Comparison of ENCODE assay signal across 8 mouse cellular contexts in the genomic region with DNA sequence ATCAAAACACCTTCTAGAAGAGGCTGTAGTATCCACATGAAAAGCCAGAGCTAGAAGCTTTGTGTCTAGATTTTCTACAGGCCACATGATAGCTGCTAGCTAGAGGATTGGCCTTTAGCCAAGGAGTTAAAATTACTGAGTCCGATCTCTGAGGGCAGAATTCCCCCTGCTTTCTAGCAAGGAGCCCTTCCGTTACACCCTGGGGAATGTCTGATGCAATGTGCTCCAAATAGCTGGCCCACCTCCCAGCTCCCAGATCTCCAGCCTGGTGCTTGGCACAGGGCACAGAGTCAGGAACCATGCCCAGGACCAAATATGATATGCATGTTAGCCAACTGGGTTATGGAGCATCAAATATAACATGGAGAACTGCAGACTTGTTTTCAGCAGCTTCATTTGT.
DNase-seq lines count a peak whose midpoint lies in the region; ATAC-seq and TF ChIP-seq lines count a peak whose summit lies in the region.

No protein-coding gene starts in this region.

- H3K4me1 ChIP-seq in hindbrain, embryonic 14.5 days (replicated peaks; ENCODE audit: control insufficient read depth, insufficient read depth, low read length): 0 out of 2 replicates have a peak, but pooled peaks cover 9% of the 10 kb centered on the region
- no peaks in the 10 kb centered on the region for H3K4me1 ChIP-seq in hindbrain, embryonic 11.5 days (replicated peaks; ENCODE audit: control insufficient read depth, insufficient read depth, low read length)
- H3K4me1 ChIP-seq in forebrain, postnatal 0 days (ENCODE audit: insufficient read depth): no peaks in the 10 kb centered on the region
- peaks cover 14% of the 10 kb centered on the region for H3K4me1 ChIP-seq in lung, embryonic 15.5 days

- 47% methylated on average over 2 of the region's 2 CpGs for WGBS in hindbrain, embryonic 14.5 days
- WGBS in hindbrain, embryonic 11.5 days: 79% methylated on average over 2 of the region's 2 CpGs
- 9% methylated on average over 2 of the region's 2 CpGs for WGBS in forebrain, postnatal 0 days
- WGBS in lung, embryonic 15.5 days: 11% methylated on average over 2 of the region's 2 CpGs

- peak; percentile 71 for DNase-seq in hindbrain, embryonic 14.5 days (ENCODE audit: low spot score)
- DNase-seq in hindbrain, embryonic 11.5 days (ENCODE audit: low spot score): no peak
- DNase-seq in adrenal gland, adult 8-10 months: peak; percentile 41
- peak; percentile 63 for DNase-seq in forebrain, postnatal 0 days
- DNase-seq in heart, postnatal 4 days: peak; percentile 85
- DNase-seq in thymus, postnatal 10 days (ENCODE audit: low spot score in 2 of 2): no peak
- DNase-seq in embryo, embryonic 9.5 days (ENCODE audit: extremely low spot score): no peak

- peaks cover 26% of the 10 kb centered on the region for H3K36me3 ChIP-seq in hindbrain, embryonic 14.5 days (replicated peaks; ENCODE audit: control insufficient read depth, insufficient read depth)
- H3K36me3 ChIP-seq in hindbrain, embryonic 11.5 days (ENCODE audit: control insufficient read depth, insufficient read depth, low read length): no peaks in the 10 kb centered on the region
- H3K36me3 ChIP-seq in forebrain, postnatal 0 days (ENCODE audit: insufficient read depth): peaks cover 10% of the 10 kb centered on the region
- H3K36me3 ChIP-seq in lung, embryonic 15.5 days: no peaks in the 10 kb centered on the region

- H3K4me2 ChIP-seq in hindbrain, embryonic 14.5 days (replicated peaks): no peak overlapping the region
- no peak overlapping the region for H3K4me2 ChIP-seq in hindbrain, embryonic 11.5 days (replicated peaks; ENCODE audit: low read depth, low read length)
- no peak overlapping the region for H3K4me2 ChIP-seq in forebrain, postnatal 0 days (ENCODE audit: low read depth)
- no peak overlapping the region for H3K4me2 ChIP-seq in lung, embryonic 15.5 days

- no peak overlapping the region for H3K9ac ChIP-seq in hindbrain, embryonic 14.5 days
- H3K9ac ChIP-seq in hindbrain, embryonic 11.5 days (ENCODE audit: low read depth, low read length): no peak overlapping the region
- H3K9ac ChIP-seq in forebrain, postnatal 0 days: no peak overlapping the region
- no peak overlapping the region for H3K9ac ChIP-seq in lung, embryonic 15.5 days

- H3K4me3 ChIP-seq in hindbrain, embryonic 14.5 days (replicated peaks; ENCODE audit: low read length): no peak overlapping the region
- H3K4me3 ChIP-seq in hindbrain, embryonic 11.5 days (ENCODE audit: low read depth, low read length): no peak overlapping the region
- H3K4me3 ChIP-seq in forebrain, postnatal 0 days (ENCODE audit: low read depth, low read length): no peak overlapping the region
- H3K4me3 ChIP-seq in lung, embryonic 15.5 days: no peak overlapping the region

- no peak for TF ChIP-seq CTCF in forebrain, postnatal 0 days (IDR thresholded peaks at IDR 0.05; ENCODE audit: low read depth)

- H3K27ac ChIP-seq in hindbrain, embryonic 14.5 days: no peak overlapping the region
- no peak overlapping the region for H3K27ac ChIP-seq in hindbrain, embryonic 11.5 days (ENCODE audit: low read depth, low read length)
- H3K27ac ChIP-seq in forebrain, postnatal 0 days (ENCODE audit: low read depth, low read length): no peak overlapping the region
- peak overlapping the region; percentile 57 for H3K27ac ChIP-seq in lung, embryonic 15.5 days

- H3K9me3 ChIP-seq in hindbrain, embryonic 14.5 days (ENCODE audit: control insufficient read depth, low read length): no peaks in the 10 kb centered on the region
- no peaks in the 10 kb centered on the region for H3K9me3 ChIP-seq in hindbrain, embryonic 11.5 days (ENCODE audit: control insufficient read depth, low read length)
- no peaks in the 10 kb centered on the region for H3K9me3 ChIP-seq in forebrain, postnatal 0 days (ENCODE audit: low read length)
- no peaks in the 10 kb centered on the region for H3K9me3 ChIP-seq in lung, embryonic 15.5 days

- H3K27me3 ChIP-seq in hindbrain, embryonic 14.5 days (ENCODE audit: control insufficient read depth, insufficient read depth, low read length): no peaks in the 10 kb centered on the region
- H3K27me3 ChIP-seq in hindbrain, embryonic 11.5 days (ENCODE audit: control insufficient read depth, insufficient read depth, low read length): no peaks in the 10 kb centered on the region
- no peaks in the 10 kb centered on the region for H3K27me3 ChIP-seq in forebrain, postnatal 0 days (ENCODE audit: insufficient read depth, low read length)
- H3K27me3 ChIP-seq in lung, embryonic 15.5 days: no peaks in the 10 kb centered on the region

- peak; percentile 71; the same call in 1 of the 2 replicates for ATAC-seq in hindbrain, embryonic 14.5 days (ENCODE audit: low FRiP score)
- ATAC-seq in hindbrain, embryonic 11.5 days (ENCODE audit: low FRiP score): no peak
- peak; percentile 90 for ATAC-seq in forebrain, postnatal 0 days
- ATAC-seq in lung, embryonic 15.5 days (ENCODE audit: borderline replicate concordance, extremely low read depth, low FRiP score, low TSS enrichment): peak; percentile 85; the same call in 1 of the 2 replicates

Comparison
In these comparisons a context has a peak if more than half of its experiments do, and no peak if none do; other contexts are left out.
1. DNase-seq: peak in hindbrain, embryonic 14.5 days (single experiment), adrenal gland, adult 8-10 months (single experiment), forebrain, postnatal 0 days (single experiment) and heart, postnatal 4 days (single experiment); none in hindbrain, embryonic 11.5 days (single experiment), thymus, postnatal 10 days (0 of 2) and embryo, embryonic 9.5 days (single experiment).